Mouse (Mus musculus): ENCODE data around the gene Mmp9.

The Mmp9 gene

DNA sequence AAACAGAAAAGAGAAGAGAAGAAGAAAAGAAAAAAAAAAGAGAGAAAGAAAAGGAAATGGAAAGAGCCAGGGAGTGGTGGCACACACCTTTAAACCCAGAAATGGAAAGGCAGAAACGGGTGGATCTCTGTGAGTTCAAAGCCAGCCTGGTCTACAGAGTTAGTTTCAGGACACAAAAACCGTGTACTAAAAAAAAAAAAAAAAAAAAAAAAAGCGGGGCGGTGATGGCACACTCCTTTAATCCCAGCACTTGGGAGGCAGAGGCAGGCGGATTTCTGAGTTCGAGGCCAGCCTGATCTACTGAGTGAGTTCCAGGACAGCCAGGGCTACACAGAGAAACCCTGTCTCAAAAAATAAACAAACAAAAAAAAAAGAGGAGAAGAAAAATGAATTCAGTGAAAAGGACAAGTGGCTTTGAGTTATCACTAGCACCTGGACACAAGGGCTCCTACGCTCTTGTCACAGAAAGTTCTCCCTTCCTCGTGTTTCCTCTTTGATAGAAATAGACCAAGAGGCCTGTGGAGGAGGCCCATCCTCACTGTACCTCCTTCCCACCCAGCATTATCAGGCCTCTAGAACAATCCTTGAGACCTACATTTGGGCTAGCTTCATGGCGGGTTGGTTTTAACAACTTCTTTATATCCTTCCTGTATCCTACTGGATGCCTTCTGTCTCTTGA, 27.7 kb upstream of the Mmp9 start:
- no peak for DNase-seq

DNA sequence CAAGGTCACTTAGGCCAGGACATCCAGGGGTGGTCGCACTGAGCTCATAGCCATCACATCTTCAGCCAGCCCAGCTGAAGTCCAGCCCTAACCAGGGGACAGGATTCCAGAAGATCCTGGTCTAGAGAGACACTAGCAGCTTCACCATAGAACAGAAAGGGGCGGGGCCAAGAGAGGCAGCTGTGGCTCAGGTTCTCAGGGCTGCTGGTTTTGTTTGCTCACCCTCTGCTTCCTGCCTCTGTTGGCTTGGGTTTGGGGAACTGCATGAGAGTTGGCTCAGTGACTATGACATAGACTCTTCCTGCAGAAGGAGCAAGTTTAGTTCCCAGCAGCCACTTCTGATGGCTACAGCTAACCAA, 27.2 kb upstream of the Mmp9 start:
- DNase-seq = peak; percentile 98

DNA sequence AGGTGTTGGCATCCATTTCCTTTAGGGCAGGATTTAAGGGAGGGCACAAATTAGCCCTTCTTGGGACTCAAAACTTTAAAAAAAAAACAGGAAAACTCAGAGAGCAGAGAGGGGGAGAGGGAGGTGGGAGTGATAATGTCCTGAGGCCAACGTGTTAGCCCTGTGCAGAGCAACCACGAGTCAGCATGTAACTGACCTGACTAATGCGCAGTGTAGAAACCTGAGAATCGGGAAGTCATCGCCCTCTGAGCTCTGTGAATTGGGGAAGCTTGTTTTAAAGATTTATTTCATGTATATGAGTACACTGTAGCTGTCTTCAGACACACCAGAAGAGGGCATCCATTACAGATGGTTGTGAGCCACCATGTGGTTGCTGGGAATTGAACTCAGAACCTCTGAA, 23.8 kb upstream of the Mmp9 start:
- DNase-seq = no peak

DNA sequence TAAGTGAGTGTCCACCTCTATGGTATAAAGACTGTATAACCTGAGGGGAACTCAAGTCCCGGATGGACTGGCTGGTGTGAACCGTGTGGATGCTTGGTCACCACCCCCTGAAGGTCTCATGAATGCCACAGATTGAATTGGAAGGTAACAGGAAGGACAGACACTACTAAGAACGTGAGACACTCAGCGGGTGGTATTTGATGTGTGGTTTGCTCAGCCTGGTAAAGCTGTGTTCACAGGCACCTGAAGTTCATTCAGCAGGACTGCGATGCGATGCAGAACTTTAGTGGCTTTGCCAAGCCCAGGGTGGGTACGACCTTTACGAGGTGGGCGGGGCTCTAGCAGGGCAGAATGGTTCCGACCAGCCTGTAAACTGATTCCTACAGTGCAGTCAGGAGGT, 23.2 kb upstream of the Mmp9 start:
- no peak for DNase-seq

DNA sequence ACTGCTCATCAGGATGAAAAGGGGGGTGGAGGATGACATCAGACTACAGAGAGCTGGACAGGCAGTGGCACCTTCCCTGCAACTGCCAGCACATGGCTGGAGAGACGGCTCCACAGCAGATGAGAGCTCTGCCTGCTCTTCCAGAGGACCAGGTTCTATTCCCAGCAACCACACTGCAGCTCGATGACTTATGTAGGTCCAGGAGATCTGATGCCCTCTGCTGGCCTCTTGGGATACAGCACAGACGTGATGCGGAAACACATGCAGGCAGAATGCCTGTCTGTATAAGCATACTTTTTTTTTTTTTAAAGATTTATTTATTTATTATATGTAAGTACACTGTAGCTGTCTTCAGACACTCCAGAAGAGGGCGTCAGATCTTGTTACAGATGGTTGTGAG, 22.3 kb upstream of the Mmp9 start:
- no peak for DNase-seq

DNA sequence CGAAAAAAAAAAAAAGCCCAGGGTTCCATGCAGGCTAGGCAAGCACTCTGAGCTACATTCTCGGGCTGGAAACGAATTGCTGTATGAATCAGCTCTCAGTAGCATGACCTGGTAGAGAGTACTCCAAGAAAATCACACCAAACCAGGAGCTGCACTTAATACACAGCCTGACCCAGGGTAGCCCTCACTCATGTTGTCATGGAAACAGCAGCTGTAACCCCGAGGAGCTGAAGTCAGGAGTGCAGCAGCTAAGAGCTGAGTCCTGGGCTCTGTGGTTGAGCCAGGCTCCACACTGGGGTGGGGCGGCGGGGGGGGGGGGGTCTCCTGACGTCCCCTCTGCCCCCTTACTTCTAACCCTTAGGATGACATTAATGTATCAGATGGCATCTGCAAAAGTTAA, 18.6 kb upstream of the Mmp9 start:
- no peak for DNase-seq

DNA sequence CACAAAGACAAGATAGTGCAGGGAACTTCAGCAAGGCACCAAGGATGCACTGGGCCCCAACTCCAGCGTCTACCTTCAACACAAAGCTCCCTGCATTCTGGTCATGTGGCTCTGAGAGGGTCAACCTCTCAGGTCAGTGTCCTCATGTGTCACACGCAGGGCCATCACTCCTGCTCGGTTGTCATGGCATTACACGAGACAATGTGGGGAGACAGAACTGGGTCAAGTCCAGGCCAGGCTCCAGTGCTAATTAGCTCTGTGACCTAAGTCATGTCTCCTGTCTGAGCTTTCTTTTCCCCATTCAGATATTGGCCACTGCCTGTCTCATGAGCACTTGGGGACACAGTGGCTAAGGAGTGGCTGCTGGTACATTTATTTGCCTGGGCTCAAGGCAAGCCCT, 17.3 kb upstream of the Mmp9 start:
- DNase-seq = no peak

DNA sequence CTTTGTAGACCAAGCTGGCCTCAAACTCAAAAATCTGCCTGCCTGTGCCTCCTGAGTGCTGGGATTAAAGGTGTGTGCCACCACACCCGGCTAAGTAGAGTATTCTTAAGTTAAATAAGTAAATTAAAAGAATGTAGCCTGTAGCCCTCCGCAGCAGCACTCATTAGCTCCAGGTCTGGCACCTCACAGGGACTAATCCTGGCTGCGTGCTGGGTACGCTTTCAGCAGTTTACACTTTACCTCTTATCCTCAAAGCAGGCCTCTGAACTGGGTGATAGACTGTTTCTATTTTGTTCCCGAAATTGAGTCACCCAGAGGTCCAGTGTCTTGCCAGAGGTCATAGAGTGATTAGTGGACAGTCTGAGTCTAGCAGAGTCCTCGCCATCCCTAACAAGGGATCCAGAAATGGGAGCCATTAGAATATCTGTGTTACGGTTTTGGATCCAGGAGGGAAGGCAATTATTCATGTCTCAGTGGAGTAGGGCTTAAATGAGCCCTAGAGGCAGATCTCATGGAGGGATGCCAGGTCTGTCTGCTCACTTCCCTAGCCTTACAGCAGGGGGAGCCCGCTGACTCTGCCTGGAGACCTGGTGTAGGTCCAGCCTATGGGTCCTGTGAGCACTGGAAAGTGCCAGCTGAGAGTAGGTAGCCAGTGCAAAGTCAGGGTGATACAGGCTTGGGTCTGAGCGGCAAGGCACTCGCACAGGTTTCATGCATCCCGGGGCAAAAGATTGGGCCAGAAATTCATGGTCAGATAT, 16.3 kb upstream of the Mmp9 start:
- DNase-seq = peak; percentile 98

DNA sequence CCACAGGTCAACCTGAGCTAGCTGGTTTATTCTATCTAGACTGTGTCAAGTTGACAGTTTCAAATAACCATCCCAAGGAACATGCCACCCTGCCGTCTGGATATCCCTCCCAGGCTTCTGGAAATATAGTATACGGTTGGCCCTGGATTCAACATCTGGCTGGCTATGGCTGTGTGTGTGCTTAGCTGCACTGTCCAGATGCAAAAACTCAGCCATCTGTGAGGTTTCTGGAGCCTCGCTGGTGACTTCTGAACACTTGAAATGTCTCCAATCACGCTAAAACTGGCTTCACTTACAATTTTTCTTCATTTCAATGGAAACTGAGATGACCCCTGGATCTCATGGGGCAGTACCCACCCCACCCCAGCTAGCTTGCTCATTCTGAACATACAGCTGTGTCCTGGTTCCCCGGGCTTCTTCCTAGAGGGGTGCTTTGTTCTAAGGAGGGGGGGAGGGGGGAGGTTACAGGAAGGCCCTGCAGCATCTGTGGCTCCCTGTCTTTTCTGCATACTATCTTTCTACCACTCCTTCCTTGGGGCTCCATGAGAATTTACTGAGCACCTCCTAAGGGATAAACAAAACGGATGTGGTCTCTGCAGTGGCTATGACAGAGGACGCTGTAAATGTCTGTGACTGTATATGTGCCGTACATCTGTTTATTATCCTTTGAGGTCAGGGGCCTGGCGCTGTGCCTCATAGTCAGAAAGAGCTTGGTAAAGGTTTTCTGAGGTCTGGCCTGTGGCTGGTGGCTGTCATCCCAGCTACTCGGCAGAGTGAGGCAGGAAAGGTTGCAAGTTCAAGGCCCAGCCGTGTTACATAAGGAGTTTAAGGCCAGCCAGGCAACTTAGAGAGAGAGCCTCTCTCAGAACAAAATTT, 9.6 kb upstream of the Mmp9 start:
- no peak for DNase-seq

DNA sequence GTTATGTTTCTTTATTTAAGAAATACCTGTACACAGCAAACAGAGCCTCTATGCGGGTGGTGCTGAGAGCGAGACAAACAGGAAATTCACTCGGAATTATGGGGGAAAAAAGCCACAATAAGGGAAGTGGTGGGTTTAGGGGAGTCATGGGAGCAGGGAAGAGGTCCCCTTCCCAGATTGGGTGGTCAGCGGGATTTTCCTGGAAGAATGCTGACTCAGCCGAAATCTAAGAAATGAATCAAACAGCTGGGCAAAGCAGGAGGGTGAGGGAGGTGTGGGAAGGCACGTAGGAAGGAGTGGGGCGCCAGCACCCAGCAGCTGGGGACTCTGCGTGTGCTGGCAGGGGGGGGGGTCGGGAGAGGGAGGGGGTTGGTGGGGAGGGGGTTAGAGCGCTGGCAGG, 7.0 kb upstream of the Mmp9 start:
- DNase-seq = no peak

DNA sequence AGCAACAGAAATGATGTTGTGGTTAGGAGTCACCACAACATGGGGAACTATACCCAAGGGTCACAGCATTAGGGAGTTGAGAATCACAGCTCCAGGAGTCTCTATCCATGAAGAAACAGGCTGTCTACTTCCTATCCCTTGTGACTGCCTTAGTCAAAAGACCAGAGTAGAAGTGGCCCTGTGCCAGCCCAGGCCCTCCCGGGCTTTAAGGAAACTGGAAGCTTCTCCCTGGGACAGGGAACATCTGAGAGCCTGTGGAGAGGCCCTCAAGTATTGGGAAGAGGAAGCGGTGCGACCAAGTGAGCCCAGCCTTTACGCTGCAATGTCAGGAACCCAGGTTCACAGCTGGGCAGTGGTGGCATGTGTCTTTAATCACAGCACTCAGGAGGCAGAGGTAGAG, 4.6 kb upstream of the Mmp9 start:
- DNase-seq = no peak

DNA sequence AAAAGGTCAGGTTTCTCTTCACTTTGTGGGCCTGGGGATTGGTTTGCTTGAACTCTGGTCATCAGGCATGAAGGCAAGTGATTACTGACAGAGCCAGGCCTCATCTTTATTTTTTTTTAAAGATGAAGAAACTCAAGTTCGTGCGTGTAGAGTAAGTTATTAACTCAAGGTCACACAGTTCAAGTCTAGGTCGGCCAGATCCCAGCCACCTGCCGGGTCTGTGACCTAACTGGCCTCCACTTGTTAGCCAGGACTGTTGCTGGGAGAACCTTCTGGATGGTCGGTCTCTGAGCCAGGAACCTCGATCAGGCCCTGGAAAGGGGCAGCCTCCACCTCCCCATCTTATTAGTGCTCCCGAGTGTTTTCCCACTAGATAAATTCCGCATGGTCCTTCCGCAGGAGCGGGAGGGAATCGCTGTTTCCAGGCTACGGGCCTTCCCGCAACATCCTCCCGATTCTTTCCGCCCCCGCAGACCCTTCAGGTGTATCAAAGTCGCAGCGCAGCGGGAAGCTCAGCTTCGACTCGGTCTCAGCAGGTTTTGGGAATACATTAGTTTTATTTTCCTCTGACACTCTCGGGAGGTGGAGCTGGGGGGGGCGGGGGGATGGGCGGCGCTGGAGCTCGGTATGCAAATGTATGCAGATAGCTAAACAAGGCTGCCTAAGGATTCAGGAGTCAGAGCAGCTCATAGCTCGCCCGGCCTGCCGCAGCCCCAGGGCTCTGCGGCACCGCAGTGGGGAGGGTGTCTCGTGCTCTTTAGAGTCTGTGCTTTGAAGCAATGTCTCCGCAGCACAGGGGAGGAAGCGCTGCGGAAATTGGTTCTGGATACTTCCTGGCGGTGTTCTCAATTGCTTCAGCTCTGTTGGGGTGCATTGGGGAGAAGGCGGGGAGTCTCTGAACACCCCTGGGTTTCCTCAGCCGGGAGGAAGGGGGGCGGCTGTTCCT, 2.2 kb upstream of the Mmp9 start:
- DNase-seq = peak; percentile 93

DNA sequence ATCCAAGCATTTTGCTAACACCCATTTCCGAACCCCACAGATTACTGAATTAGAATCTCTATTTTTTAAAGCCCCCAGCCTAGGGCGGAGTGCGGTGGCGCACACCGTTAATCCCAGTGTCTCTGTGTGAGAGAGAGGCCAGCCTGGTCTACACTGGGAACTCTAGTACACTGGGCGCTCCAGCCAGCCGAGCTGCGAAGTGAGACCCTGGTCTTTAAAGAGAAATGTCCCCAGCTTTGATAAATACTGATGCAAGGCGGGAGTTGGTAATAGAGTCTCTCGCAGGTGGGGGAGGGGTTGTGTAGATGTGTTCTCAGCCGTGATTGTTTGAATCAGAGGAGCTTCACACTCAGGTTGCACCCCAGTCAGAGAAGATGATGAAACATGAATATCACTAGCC, 1.5 kb upstream of the Mmp9 start:
- no peak for DNase-seq

DNA sequence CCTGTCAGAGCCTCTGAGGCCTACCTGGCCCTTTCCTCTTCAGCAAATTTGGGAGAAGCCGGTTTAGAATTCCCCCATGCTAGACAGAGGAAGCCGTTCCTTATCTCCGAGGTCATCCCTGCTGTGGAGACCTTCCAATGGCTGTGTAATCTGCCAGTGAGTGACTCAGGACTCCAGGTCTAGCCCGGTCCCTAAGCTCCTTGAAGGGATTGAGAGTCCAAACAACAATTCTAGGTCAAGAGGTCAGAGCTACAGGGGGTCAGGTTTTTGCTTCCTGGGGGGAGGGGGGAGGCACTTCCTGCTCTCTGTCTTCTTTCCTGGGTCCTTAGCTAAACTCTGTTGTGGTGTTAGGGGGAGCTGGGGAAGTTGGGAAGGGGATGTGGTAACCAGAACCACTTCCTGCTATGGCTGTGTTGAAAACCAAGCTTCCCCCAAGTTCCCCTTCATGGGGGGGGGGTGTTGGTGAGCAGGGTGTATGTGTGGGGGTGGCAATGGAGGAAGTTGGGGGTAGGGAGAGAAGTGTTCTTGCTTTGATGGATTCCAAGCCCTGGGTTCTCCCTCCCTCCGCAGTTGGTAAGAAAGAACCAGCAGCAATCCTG, 2.2 kb downstream of the Mmp9 start:
- DNase-seq = peak; percentile 97

DNA sequence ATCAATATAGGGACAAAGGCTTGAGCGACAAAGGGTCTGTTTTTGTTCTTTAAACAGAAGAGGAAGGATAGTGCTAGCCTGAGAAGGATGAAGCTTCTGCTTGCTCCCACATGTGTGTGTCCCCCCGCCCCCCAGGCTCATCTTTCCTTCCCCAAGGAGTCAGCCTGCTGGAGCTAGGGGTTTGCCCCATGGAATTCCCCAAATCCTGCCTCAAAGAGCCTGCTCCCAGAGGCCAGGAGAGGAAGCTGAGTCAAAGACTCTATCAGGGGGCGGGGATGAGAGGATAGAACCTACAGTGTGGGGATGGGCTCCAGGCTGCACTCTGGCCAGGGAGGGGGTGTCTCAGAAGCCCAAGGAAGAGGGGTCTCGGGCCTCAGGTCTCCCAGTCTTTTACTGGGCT, 6.9 kb downstream of the Mmp9 start:
- no peak for DNase-seq

DNA sequence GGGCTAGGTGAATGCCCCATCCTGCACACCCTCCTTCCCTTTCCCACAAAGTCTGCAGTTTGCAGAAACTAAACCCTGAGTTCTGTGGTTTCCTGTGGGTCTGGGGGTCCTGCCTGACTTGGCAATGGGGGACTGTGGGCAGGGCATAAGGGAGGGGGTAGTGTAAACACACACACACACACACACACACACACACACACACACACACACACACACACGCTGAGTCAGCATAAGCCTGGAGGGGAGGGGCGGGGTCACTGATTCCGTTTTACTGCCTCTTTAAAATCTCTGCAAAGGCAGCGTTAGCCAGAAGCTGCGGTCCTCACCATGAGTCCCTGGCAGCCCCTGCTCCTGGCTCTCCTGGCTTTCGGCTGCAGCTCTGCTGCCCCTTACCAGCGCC, 7.3 kb downstream of the Mmp9 start:
- no peak for DNase-seq

DNA sequence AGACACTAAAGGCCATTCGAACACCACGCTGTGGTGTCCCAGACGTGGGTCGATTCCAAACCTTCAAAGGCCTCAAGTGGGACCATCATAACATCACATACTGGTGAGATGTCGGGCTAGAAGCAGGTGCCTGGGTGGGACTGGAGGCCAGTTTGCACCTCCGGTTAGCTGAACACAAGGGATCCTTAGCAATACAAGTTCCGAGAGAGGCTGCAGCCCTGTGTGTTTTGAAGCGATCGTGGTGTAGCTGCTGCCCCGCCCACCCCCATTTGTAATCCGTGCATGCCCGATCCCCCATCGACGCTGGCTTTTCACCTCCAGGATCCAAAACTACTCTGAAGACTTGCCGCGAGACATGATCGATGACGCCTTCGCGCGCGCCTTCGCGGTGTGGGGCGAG, 8.4 kb downstream of the Mmp9 start:
- no peak for DNase-seq

DNA sequence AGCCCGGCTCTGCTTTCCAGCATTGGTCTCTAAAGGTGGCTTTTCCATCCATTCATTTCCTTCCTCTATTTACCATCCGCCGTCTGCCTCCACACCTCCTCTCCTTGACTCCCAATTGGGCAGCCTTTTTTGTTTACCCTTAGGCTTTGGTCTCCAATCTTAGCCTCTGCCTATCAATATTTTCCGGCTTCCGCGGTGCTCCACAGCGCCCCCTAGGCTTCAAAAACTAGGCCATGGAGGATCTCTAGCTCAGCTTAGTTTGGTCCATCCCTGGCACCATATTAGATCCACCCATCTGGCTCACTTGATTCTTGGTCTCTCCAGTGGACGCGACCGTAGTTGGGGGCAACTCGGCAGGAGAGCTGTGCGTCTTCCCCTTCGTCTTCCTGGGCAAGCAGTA, 9.9 kb downstream of the Mmp9 start:
- no peak for DNase-seq

DNA sequence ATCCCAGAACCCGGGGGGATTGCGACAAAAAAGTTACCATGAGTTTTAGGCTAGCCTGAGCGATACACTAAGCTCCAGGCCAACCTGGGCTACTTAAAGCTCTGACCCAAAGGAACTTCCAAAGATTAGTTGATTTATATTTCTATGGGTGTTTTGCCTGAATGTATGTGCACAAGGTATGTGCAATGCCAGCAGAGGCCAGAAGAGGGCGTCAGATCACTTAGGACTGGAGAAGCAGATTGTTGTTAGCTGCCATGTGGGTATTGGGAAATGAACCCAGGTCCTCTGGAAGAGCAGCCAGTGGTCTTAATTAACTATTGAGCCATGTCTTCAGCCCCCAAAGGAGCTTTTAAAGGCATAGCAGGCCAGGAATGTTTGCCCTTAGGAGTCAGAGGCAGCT, 11.2 kb downstream of the Mmp9 start:
- DNase-seq = no peak

DNA sequence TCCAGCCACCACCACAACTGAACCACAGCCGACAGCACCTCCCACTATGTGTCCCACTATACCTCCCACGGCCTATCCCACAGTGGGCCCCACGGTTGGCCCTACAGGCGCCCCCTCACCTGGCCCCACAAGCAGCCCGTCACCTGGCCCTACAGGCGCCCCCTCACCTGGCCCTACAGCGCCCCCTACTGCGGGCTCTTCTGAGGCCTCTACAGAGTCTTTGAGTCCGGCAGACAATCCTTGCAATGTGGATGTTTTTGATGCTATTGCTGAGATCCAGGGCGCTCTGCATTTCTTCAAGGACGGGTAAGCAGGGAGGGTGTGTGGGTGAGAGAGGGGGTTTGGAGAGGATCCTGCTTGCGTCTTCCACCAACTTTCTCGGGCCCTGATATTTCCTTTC, 11.9 kb downstream of the Mmp9 start:
- no peak for DNase-seq

DNA sequence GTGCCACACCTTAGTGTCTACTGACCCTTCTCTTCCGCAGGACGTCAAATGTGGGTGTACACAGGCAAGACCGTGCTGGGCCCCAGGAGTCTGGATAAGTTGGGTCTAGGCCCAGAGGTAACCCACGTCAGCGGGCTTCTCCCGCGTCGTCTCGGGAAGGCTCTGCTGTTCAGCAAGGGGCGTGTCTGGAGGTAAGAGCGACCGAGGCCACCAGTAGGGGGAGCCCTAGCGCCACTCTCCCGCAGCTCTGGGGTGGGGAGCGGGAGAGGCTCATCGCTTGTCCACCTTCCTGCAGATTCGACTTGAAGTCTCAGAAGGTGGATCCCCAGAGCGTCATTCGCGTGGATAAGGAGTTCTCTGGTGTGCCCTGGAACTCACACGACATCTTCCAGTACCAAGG, 12.6 kb downstream of the Mmp9 start:
- DNase-seq = peak; percentile 93

DNA sequence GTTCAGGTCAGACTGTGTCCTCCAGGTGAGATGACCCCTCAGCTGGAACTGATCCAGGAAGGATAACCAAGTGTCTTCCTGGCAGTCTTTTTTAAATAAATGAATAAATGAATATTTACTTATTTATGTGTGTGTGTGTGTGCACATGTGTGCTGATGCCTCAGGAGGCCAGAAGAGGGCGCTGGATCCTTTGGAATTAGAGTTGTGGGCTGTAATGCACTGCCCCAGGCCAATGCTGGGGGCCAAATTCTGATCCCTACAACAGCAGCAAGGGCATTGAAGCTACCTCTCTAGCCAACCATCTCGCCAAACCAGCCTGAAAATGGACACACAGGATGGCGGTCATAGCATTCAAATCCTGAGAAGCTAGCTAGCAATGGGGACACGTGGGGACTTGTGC, 15.1 kb downstream of the Mmp9 start:
- DNase-seq = no peak
